Mouse (Mus musculus) intestine, embryonic 16.5 days (tissue): ENCODE measurements at regions not wholly inside any gene's neighbourhood (a gene's known extent, or its start where the extent isn't known, plus 50 kb on each side); places are given as distances from the start of the nearest gene placed in this dataset.

Source experiments
- ATAC-seq: fragments of 200-750 bp; cut with Nextera tagmentation; 2 replicates; pipeline ENCODE4 v1.8.0; 2017; ENCODE audit warnings: moderate TSS enrichment, moderate library complexity
- H3K27ac ChIP-seq: fragments of 300-500 bp; sonication (generic); 2 replicates; pipeline ENCODE4 v1.5.1; 2014; ENCODE audit warnings: mild to moderate bottlenecking, low read length
- H3K27me3 ChIP-seq: fragments of 300-500 bp; sonication (generic); replicated peaks from 2 replicates; pipeline ENCODE4 v1.6.1; 2014; ENCODE audit warnings: low read length, control low read depth, mixed read lengths; ENCODE audit not compliant: control insufficient read depth, insufficient read depth
- H3K36me3 ChIP-seq: fragments of 300-500 bp; sonication (generic); 2 replicates; pipeline ENCODE4 v1.6.1; 2014; ENCODE audit warnings: low read length, control low read depth; ENCODE audit not compliant: control insufficient read depth, insufficient read depth
- H3K4me1 ChIP-seq: fragments of 300-500 bp; sonication (generic); 2 replicates; pipeline ENCODE4 v1.6.1; 2014; ENCODE audit warnings: low read length, control low read depth, mixed read lengths; ENCODE audit not compliant: control insufficient read depth, insufficient read depth
- H3K4me2 ChIP-seq: fragments of 300-500 bp; sonication (generic); 2 replicates; pipeline ENCODE4 v1.6.1; 2014; ENCODE audit warnings: low read depth, low read length, control low read depth
- H3K4me3 ChIP-seq: fragments of 300-500 bp; sonication (generic); 2 replicates; pipeline ENCODE4 v1.5.1; 2014; ENCODE audit warnings: mild to moderate bottlenecking, low read length
- H3K9ac ChIP-seq: fragments of 300-500 bp; sonication (generic); 2 replicates; pipeline ENCODE4 v1.6.1; 2014; ENCODE audit warnings: low read depth, low read length
- H3K9me3 ChIP-seq: fragments of 300-500 bp; sonication (generic); 2 replicates; pipeline ENCODE4 v1.6.1; 2016; ENCODE audit warnings: low read length, control low read depth; ENCODE audit not compliant: control insufficient read depth
- WGBS: fragments of 180-500 bp; shearing (Covaris S2); extraction: QIAGEN DNeasy Blood & Tissue Kit; methylation state at CpG from one replicate; pipeline ENCODE4 v1.1.7; 2014; 5-methylcytosine and 5-hydroxymethylcytosine counted together

DNA sequence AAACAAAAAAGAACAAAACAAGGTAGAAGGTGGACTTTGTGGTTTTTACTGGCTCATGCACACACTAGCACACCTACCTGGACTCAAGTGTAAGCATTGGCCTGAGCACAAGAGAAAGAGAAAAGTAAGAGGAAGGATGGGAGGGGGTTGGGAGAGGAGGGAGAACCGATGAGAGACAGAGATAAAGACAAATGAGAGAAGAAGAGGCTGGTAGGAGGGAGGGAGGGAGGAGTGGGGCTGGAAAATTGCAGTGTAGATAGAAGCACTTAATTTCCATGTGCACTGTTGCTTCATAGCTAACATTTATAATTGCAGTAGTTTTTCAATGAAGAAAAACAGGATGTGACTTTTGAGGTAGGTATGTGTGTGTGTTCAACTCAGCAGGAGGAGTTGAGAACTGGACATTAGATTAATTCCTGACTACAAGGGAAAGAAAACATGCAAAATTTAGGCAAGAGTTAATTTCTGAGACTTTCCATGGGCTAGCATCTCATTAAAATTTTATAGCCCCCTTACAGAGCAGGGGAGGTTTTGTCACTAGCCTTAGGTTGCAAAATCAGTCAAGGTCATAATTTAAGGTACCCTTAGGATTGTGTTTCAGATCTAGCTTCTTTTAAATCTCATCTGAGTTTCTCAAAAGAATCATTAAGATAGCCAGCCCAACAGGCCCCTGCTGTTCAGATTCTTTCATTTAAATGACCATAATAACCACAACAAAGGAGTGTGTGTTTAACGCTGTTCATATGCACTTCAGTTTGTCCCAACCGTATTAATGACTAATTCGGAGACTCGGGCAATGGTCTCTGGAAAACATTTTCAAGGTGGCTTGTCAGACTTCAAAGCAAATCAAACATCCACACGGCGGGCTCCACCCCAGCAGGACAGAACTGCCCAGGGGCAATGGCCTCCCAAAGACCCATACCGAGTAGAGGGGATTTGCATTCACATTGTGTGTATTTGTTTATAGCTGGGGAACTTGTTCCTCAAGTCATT is 788.3 kb downstream of the Robo1 start:
- no peak for ATAC-seq
- no peak overlapping the region for H3K4me2 ChIP-seq
- 28% methylated on average over 8 of the region's 8 CpGs for WGBS

More for the DNA sequence above, 788.3 kb downstream of the Robo1 start:
- no peak overlapping the region for H3K9ac ChIP-seq
- H3K27ac ChIP-seq: no peak overlapping the region
- H3K9me3 ChIP-seq: no peaks in the 10 kb centered on the region
- no peaks in the 10 kb centered on the region for H3K4me1 ChIP-seq
- no peak overlapping the region for H3K4me3 ChIP-seq
- no peaks in the 10 kb centered on the region for H3K27me3 ChIP-seq
- no peaks in the 10 kb centered on the region for H3K36me3 ChIP-seq
